Mouse (Mus musculus): Measurements from ENCODE around the gene Ppip5k1.
"Not testable (repeated sequence)": the region's sequence is repeated elsewhere in the genome, so short reads cannot be mapped to it uniquely, and the experiment has no call there.

The Ppip5k1 gene

GRCm38 (mm10) chr2:121354820-121355592, at the start of gene Ppip5k1:
Gene Ppip5k1, minus strand, starts transcription at chr2:121355396.
- in situ Hi-C loops (cut with MboI, MseI), result loop anchor here (5.0 to 25.0 kb wide), 2 partner anchors 42 to 1618 kb away; partner anchors contain the start of gene Itpka (in 1 of the 2)

GRCm38 (mm10) chr2:121403296-121403695, 48.1 kb upstream of the Ppip5k1 start:
- in situ Hi-C loops (cut with MboI, MseI), result no loop called here

- in situ Hi-C loops (cut with MboI, MseI), result loop anchor here in 1 of 2 experiments (5.0 kb wide), 2 partner anchors 39 to 214 kb away; partner anchors contain the start of genes Ckmt1 and Ppip5k1
Observed at GRCm38 (mm10) chr2:121396624-121397023, 41.4 kb upstream of the Ppip5k1 start.

- in situ Hi-C loops (cut with MboI, MseI), result not testable (repeated sequence)
Observed at GRCm38 (mm10) chr2:121386961-121387575, 31.9 kb upstream of the Ppip5k1 start, which contains the start of gene Strc. Gene Strc, minus strand, starts transcription at chr2:121387168.

GRCm38 (mm10) chr2:121374766-121375165, 19.6 kb upstream of the Ppip5k1 start:
- in situ Hi-C loops (cut with MboI, MseI), result loop anchor here in 1 of 2 experiments (5.0 to 25.0 kb wide), 2 partner anchors 47 to 1637 kb away; partner anchors contain the start of gene Itpka

- in situ Hi-C loops (cut with MboI, MseI), result loop anchor here in 1 of 2 experiments (5.0 to 25.0 kb wide), 2 partner anchors 45 to 1635 kb away; partner anchors contain the start of gene Itpka
Observed at GRCm38 (mm10) chr2:121372266-121372665, 17.1 kb upstream of the Ppip5k1 start.

- in situ Hi-C loops (cut with MboI, MseI), result loop anchor here in 1 of 2 experiments (5.0 to 25.0 kb wide), 2 partner anchors 44 to 1634 kb away; partner anchors contain the start of gene Itpka
Observed at GRCm38 (mm10) chr2:121370921-121371320, 15.7 kb upstream of the Ppip5k1 start.

- in situ Hi-C loops (cut with MboI, MseI), result loop anchor here in 1 of 2 experiments (25.0 kb wide), 1 partner anchor 1632 kb away; the partner anchor contains the start of gene Itpka
Observed at GRCm38 (mm10) chr2:121368831-121369230, 13.6 kb upstream of the Ppip5k1 start.

GRCm38 (mm10) chr2:121363656-121364055, 8.5 kb upstream of the Ppip5k1 start:
- in situ Hi-C loops (cut with MboI, MseI), result loop anchor here in 1 of 2 experiments (25.0 kb wide), 1 partner anchor 1626 kb away; the partner anchor contains the start of gene Itpka

- in situ Hi-C loops (cut with MboI, MseI), result loop anchor here (5.0 to 25.0 kb wide), 2 partner anchors 38 to 1622 kb away; partner anchors contain the start of gene Itpka (in 1 of the 2)
Observed at GRCm38 (mm10) chr2:121359461-121359860, 4.3 kb upstream of the Ppip5k1 start.

- in situ Hi-C loops (cut with MboI, MseI), result loop anchor here (5.0 to 25.0 kb wide), 2 partner anchors 39 to 1621 kb away; partner anchors contain the start of gene Itpka (in 1 of the 2)
Observed at GRCm38 (mm10) chr2:121358381-121358780, 3.2 kb upstream of the Ppip5k1 start.

- in situ Hi-C loops (cut with MboI, MseI), result loop anchor here (5.0 to 25.0 kb wide), 2 partner anchors 39 to 1621 kb away; partner anchors contain the start of gene Itpka (in 1 of the 2)
Observed at GRCm38 (mm10) chr2:121357961-121358360, 2.8 kb upstream of the Ppip5k1 start.

GRCm38 (mm10) chr2:121357494-121357893, 2.3 kb upstream of the Ppip5k1 start, which contains the start of gene Ckmt1:
Gene Ckmt1, plus strand, starts transcription at chr2:121357714.
- in situ Hi-C loops (cut with MboI, MseI), result loop anchor here (5.0 to 25.0 kb wide), 2 partner anchors 40 to 1620 kb away; partner anchors contain the start of gene Itpka (in 1 of the 2)

- in situ Hi-C loops (cut with MboI, MseI), result loop anchor here in 1 of 2 experiments (25.0 kb wide), 1 partner anchor 1617 kb away; the partner anchor contains the start of gene Itpka
Observed at GRCm38 (mm10) chr2:121354378-121354777, 818 bp downstream of the Ppip5k1 start.

- in situ Hi-C loops (cut with MboI, MseI), result loop anchor here in 1 of 2 experiments (25.0 kb wide), 1 partner anchor 1616 kb away; the partner anchor contains the start of gene Itpka
Observed at GRCm38 (mm10) chr2:121353156-121353555, 2.0 kb downstream of the Ppip5k1 start.

GRCm38 (mm10) chr2:121339057-121339456, 16.1 kb downstream of the Ppip5k1 start:
- in situ Hi-C loops (cut with MboI, MseI), result no loop called here

- in situ Hi-C loops (cut with MboI, MseI), result loop anchor here in 1 of 2 experiments (5.0 kb wide), 1 partner anchor 43 kb away; no protein-coding TSS in a partner anchor
Observed at GRCm38 (mm10) chr2:121329492-121329891, 25.7 kb downstream of the Ppip5k1 start.

GRCm38 (mm10) chr2:121323693-121324470, 31.3 kb downstream of the Ppip5k1 start:
- in situ Hi-C loops (cut with MboI, MseI), result no loop called here

- in situ Hi-C loops (cut with MboI, MseI), result no loop called here
Observed at GRCm38 (mm10) chr2:121323041-121323440, 32.2 kb downstream of the Ppip5k1 start.

GRCm38 (mm10) chr2:121316278-121316677, 38.9 kb downstream of the Ppip5k1 start:
- in situ Hi-C loops (cut with MboI, MseI), result no loop called here
